Mouse (Mus musculus) kidney, embryonic 14.5 days (tissue): ENCODE data around the gene Abhd17a. TPM values are rescaled to one million over a fixed set of nuclear protein-coding genes. Genes with fewer than 3 reads are reported as not detected.
A peak's percentile ranks its signal among the peaks of the same experiment; 100 is the strongest.

Source experiments
- ATAC-seq: fragments of 200-750 bp; cut with Nextera tagmentation; 2 replicates; pipeline ENCODE4 v1.8.0; 2017; ENCODE audit warnings: moderate number of reproducible peaks, mild to moderate bottlenecking, moderate TSS enrichment, moderate library complexity; ENCODE audit not compliant: low FRiP score, low TSS enrichment
- H3K27ac ChIP-seq: fragments of 300-500 bp; sonication (generic); 2 replicates; pipeline ENCODE4 v1.5.1; 2014; ENCODE audit warnings: low read depth, mild to moderate bottlenecking, low read length, moderate library complexity, mixed read lengths
- H3K27me3 ChIP-seq: fragments of 300-500 bp; sonication (generic); 2 replicates; pipeline ENCODE4 v1.6.1; 2014; ENCODE audit warnings: mild to moderate bottlenecking, low read length; ENCODE audit not compliant: control insufficient read depth, insufficient read depth
- H3K36me3 ChIP-seq: fragments of 300-500 bp; sonication (generic); 2 replicates; pipeline ENCODE4 v1.6.1; 2014; ENCODE audit warnings: low read length, mixed read lengths; ENCODE audit not compliant: control insufficient read depth, insufficient read depth
- H3K4me1 ChIP-seq: fragments of 300-500 bp; sonication (generic); 2 replicates; pipeline ENCODE4 v1.6.1; 2014; ENCODE audit warnings: low read length, mixed read lengths; ENCODE audit not compliant: control insufficient read depth, insufficient read depth
- H3K4me2 ChIP-seq: fragments of 300-500 bp; sonication (generic); replicated peaks from 2 replicates; pipeline ENCODE4 v1.6.1; 2014; ENCODE audit warnings: low read depth, mild to moderate bottlenecking, low read length
- H3K4me3 ChIP-seq: fragments of 300-500 bp; sonication (generic); 2 replicates; pipeline ENCODE4 v1.5.1; 2014; ENCODE audit warnings: mild to moderate bottlenecking, low read length
- H3K9ac ChIP-seq: fragments of 300-500 bp; sonication (generic); 2 replicates; pipeline ENCODE4 v1.6.1; 2014; ENCODE audit warnings: low read depth, mild to moderate bottlenecking, low read length, moderate library complexity
- H3K9me3 ChIP-seq: fragments of 300-500 bp; sonication (generic); 2 replicates; pipeline ENCODE4 v1.6.1; 2016; ENCODE audit warnings: low read length; ENCODE audit not compliant: control insufficient read depth
- WGBS: fragments of 180-500 bp; shearing (Covaris S2); extraction: QIAGEN DNeasy Blood & Tissue Kit; methylation state at CpG from one replicate; pipeline ENCODE4 v1.1.7; 2014; 5-methylcytosine and 5-hydroxymethylcytosine counted together
- polyA plus RNA-seq: library from polyadenylated mRNA; unstranded; fragments of >200 nt; fragmentation: Nextera tagmentation; extraction: Ambion mirVana; gene quantifications from 2 replicates; pipeline ENCODE4 v1.2.1, GENCODE M21; 2014

The Abhd17a gene
- polyA plus RNA-seq, 1 experiment from 2014 or later = 125 TPM

- no peak overlapping the region for H3K4me3 ChIP-seq
- no peak overlapping the region for H3K27ac ChIP-seq
- 26% methylated on average over 17 of the region's 17 CpGs for WGBS
- H3K4me2 ChIP-seq = no peak overlapping the region
- H3K27me3 ChIP-seq = no peaks in the 10 kb centered on the region
- H3K9ac ChIP-seq = no peak overlapping the region
- H3K9me3 ChIP-seq = no peaks in the 10 kb centered on the region
- peaks cover 14% of the 10 kb centered on the region; the same call in 1 of the 2 replicates for H3K36me3 ChIP-seq
- peak; percentile 21; the same call in 1 of the 2 replicates for ATAC-seq
- H3K4me1 ChIP-seq = peaks cover 31% of the 10 kb centered on the region
These were observed 23.6 kb downstream of the Abhd17a start for GRCm38 (mm10) chr10:80566375-80567092.

GRCm38 (mm10) chr10:80561116-80561944 lies 28.8 kb downstream of the Abhd17a start, which contains the start of gene Rexo1:
Gene Rexo1 (minus strand): TSS chr10:80561560.
- Histone ChIP-seq H3K9ac (peak within 1 kb of the TSS; percentile 91), H3K9me3 (no peaks in the 10 kb centered on the region), H3K4me3 (peak within 1 kb of the TSS; percentile 88), H3K27ac (peak within 1 kb of the TSS; percentile 78), H3K27me3 (no peaks in the 10 kb centered on the region), H3K4me1 (peaks cover 20% of the 10 kb centered on the region), H3K36me3 (no peaks in the 10 kb centered on the region), H3K4me2 (peak within 1 kb of the TSS; percentile 53)
- under 1% methylated on average over 66 of the region's 72 CpGs for WGBS
- peak; percentile 83 for ATAC-seq

GRCm38 (mm10) chr10:80560621-80561020 lies 29.5 kb downstream of the Abhd17a start:
- Histone ChIP-seq H3K27me3 (no peaks in the 10 kb centered on the region), H3K9ac (peak overlapping the region; percentile 91), H3K4me1 (peaks cover 20% of the 10 kb centered on the region), H3K9me3 (no peaks in the 10 kb centered on the region), H3K36me3 (no peaks in the 10 kb centered on the region), H3K4me2 (peak overlapping the region; percentile 53), H3K27ac (no peak overlapping the region; the same call in 1 of the 2 replicates), H3K4me3 (peak overlapping the region; percentile 88)
- no peak for ATAC-seq
- under 1% methylated on average over 13 of the region's 13 CpGs for WGBS

- Histone ChIP-seq H3K36me3 (no peaks in the 10 kb centered on the region), H3K4me2 (no peak overlapping the region), H3K27me3 (no peaks in the 10 kb centered on the region), H3K9ac (no peak overlapping the region), H3K4me3 (no peak overlapping the region), H3K27ac (no peak overlapping the region), H3K4me1 (peaks cover 20% of the 10 kb centered on the region), H3K9me3 (no peaks in the 10 kb centered on the region)
- no peak for ATAC-seq
- 93% methylated on average over 7 of the region's 7 CpGs for WGBS
These were observed 30.7 kb downstream of the Abhd17a start for GRCm38 (mm10) chr10:80559431-80559830.

GRCm38 (mm10) chr10:80557346-80557965 lies 32.7 kb downstream of the Abhd17a start:
- H3K36me3 ChIP-seq = no peaks in the 10 kb centered on the region
- no peak overlapping the region for H3K9ac ChIP-seq
- ATAC-seq = no peak
- peaks cover 17% of the 10 kb centered on the region for H3K4me1 ChIP-seq
- H3K9me3 ChIP-seq = no peaks in the 10 kb centered on the region
- H3K27me3 ChIP-seq = no peaks in the 10 kb centered on the region
- H3K4me3 ChIP-seq = no peak overlapping the region
- no peak overlapping the region for H3K4me2 ChIP-seq
- 45% methylated on average over 5 of the region's 5 CpGs for WGBS
- no peak overlapping the region for H3K27ac ChIP-seq

GRCm38 (mm10) chr10:80553997-80554396 lies 36.1 kb downstream of the Abhd17a start:
- no peak overlapping the region for H3K4me2 ChIP-seq
- H3K27me3 ChIP-seq = no peaks in the 10 kb centered on the region
- H3K4me1 ChIP-seq = 0 out of 2 replicates have a peak, but pooled peaks cover 5% of the 10 kb centered on the region
- no peak overlapping the region for H3K4me3 ChIP-seq
- H3K9ac ChIP-seq = no peak overlapping the region
- H3K27ac ChIP-seq = no peak overlapping the region
- 78% methylated on average over 6 of the region's 6 CpGs for WGBS
- ATAC-seq = no peak
- H3K9me3 ChIP-seq = no peaks in the 10 kb centered on the region
- peaks cover 19% of the 10 kb centered on the region for H3K36me3 ChIP-seq

- no peak overlapping the region for H3K4me3 ChIP-seq
- no peak overlapping the region for H3K4me2 ChIP-seq
- peaks cover 20% of the 10 kb centered on the region for H3K36me3 ChIP-seq
- no peak overlapping the region for H3K9ac ChIP-seq
- H3K27me3 ChIP-seq = no peaks in the 10 kb centered on the region
- 0 out of 2 replicates have a peak, but pooled peaks cover 5% of the 10 kb centered on the region for H3K4me1 ChIP-seq
- no peaks in the 10 kb centered on the region for H3K9me3 ChIP-seq
- no peak overlapping the region for H3K27ac ChIP-seq
- ATAC-seq = no peak
- WGBS = 89% methylated on average over 8 of the region's 8 CpGs
These were observed 36.6 kb downstream of the Abhd17a start for GRCm38 (mm10) chr10:80553575-80553974.

- ATAC-seq = no peak
- Histone ChIP-seq H3K9me3 (no peaks in the 10 kb centered on the region), H3K4me2 (no peak overlapping the region), H3K27ac (no peak overlapping the region), H3K36me3 (peaks cover 32% of the 10 kb centered on the region), H3K27me3 (no peaks in the 10 kb centered on the region), H3K4me1 (no peaks in the 10 kb centered on the region), H3K9ac (no peak overlapping the region), H3K4me3 (no peak overlapping the region)
- WGBS = 62% methylated on average over 9 of the region's 9 CpGs
These were observed 37.8 kb downstream of the Abhd17a start for GRCm38 (mm10) chr10:80552364-80552763.
